Mouse (Mus musculus) liver, postnatal 0 days (tissue): ENCODE measurements at regions not wholly inside any gene's neighbourhood (a gene's known extent, or its start where the extent isn't known, plus 50 kb on each side); places are given as distances from the start of the nearest gene placed in this dataset.

Experiments used
- CTCF ChIP-seq: sonication (generic); IDR thresholded peaks from 2 replicates; pipeline ENCODE4 v1.5.1; 2016; ENCODE audit warnings: antibody characterized with exemption, low read depth
- EP300 ChIP-seq: IDR thresholded peaks from 2 replicates; pipeline ENCODE4 v1.6.1; 2016; ENCODE audit warnings: antibody characterized with exemption, low read depth, mild to moderate bottlenecking

DNA sequence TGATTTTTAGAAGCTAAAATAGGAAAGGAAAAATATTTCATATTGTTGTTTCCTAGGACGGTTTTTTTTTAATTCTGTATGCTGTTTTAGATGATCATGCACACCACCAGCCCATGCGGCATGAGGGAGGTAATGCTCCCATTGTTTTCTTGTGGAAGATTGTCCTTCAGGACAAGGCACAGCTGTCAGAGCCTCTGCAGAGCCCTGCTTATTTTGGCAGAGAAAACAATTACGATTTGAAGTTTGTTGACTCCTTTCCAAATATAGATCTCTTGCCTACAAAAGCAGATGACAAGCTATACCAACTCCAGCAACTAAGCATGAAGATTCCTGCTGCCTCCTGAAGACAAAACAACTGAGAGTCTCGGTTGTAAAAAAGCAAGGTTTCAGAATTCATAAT, 650.9 kb downstream of the Rapgef2 start:
- no peak for TF ChIP-seq CTCF
- no peak for TF ChIP-seq EP300
